Mouse (Mus musculus) liver, embryonic 13.5 days (tissue): ENCODE measurements at regions not wholly inside any gene's neighbourhood (a gene's known extent, or its start where the extent isn't known, plus 50 kb on each side); places are given as distances from the start of the nearest gene placed in this dataset.

Experiments used
- ATAC-seq: fragments of 200-750 bp; cut with Nextera tagmentation; 2 replicates; pipeline ENCODE4 v1.8.0; 2017; ENCODE audit warnings: low read depth, mild to moderate bottlenecking, moderate number of reproducible peaks, moderate library complexity
- DNase-seq: peaks from one replicate; pipeline ENCODE4 v3.0.0; 2022
- H3K27ac ChIP-seq: fragments of 300-500 bp; sonication (generic); 2 replicates; pipeline ENCODE4 v1.5.1; 2015; ENCODE audit warnings: moderate library complexity, mild to moderate bottlenecking, inconsistent platforms
- H3K27me3 ChIP-seq: fragments of 300-500 bp; sonication (generic); 2 replicates; pipeline ENCODE4 v1.6.1; 2015; ENCODE audit warnings: mild to moderate bottlenecking, inconsistent platforms
- H3K36me3 ChIP-seq: fragments of 300-500 bp; sonication (generic); 2 replicates; pipeline ENCODE4 v1.6.1; 2015; ENCODE audit warnings: mild to moderate bottlenecking, inconsistent platforms
- H3K4me1 ChIP-seq: fragments of 300-500 bp; sonication (generic); replicated peaks from 2 replicates; pipeline ENCODE4 v1.6.1; 2015; ENCODE audit warnings: inconsistent platforms
- H3K4me2 ChIP-seq: fragments of 300-500 bp; sonication (generic); 2 replicates; pipeline ENCODE4 v1.6.1; 2015; ENCODE audit warnings: inconsistent platforms, mild to moderate bottlenecking, moderate library complexity
- H3K4me3 ChIP-seq: fragments of 300-500 bp; sonication (generic); replicated peaks from 2 replicates; pipeline ENCODE4 v1.5.1; 2015; ENCODE audit warnings: mild to moderate bottlenecking, inconsistent platforms
- H3K9ac ChIP-seq: fragments of 300-500 bp; sonication (generic); 2 replicates; pipeline ENCODE4 v1.6.1; 2015; ENCODE audit warnings: mild to moderate bottlenecking, inconsistent platforms
- H3K9me3 ChIP-seq: fragments of 300-500 bp; sonication (generic); replicated peaks from 2 replicates; pipeline ENCODE4 v1.6.1; 2016; ENCODE audit warnings: inconsistent platforms
- WGBS: fragments of 180-500 bp; shearing (Covaris S2); methylation state at CpG from one replicate; pipeline ENCODE4 v1.1.7; 2015; ENCODE audit not compliant: insufficient replicate concordance; 5-methylcytosine and 5-hydroxymethylcytosine counted together

- ATAC-seq = no peak
These were observed 138.4 kb upstream of the Mdm1 start for GRCm38 (mm10) chr10:118003179-118003578.

GRCm38 (mm10) chr10:118003739-118004361 is 137.8 kb upstream of the Mdm1 start:
- WGBS = 61% methylated on average over 16 of the region's 16 CpGs
- no peak for DNase-seq

More at GRCm38 (mm10) chr10:118003179-118003578, 138.4 kb upstream of the Mdm1 start:
- Histone ChIP-seq H3K9me3 (no peaks in the 10 kb centered on the region), H3K4me2 (no peak overlapping the region), H3K4me3 (no peak overlapping the region), H3K36me3 (no peaks in the 10 kb centered on the region), H3K27me3 (no peaks in the 10 kb centered on the region), H3K9ac (no peak overlapping the region), H3K27ac (no peak overlapping the region), H3K4me1 (no peaks in the 10 kb centered on the region)
- 62% methylated on average over 10 of the region's 10 CpGs for WGBS
- no peak for DNase-seq

GRCm38 (mm10) chr10:118004362-118004958 is 137.2 kb upstream of the Mdm1 start:
- ATAC-seq (no peak), DNase-seq (no peak)
- WGBS = 44% methylated on average over 8 of the region's 8 CpGs
- Histone ChIP-seq H3K4me3 (no peak overlapping the region), H3K4me1 (no peaks in the 10 kb centered on the region), H3K4me2 (no peak overlapping the region), H3K36me3 (no peaks in the 10 kb centered on the region), H3K9me3 (peaks cover 6% of the 10 kb centered on the region; the same call in 1 of the 2 replicates), H3K27me3 (no peaks in the 10 kb centered on the region), H3K27ac (no peak overlapping the region), H3K9ac (no peak overlapping the region)

More at GRCm38 (mm10) chr10:118003739-118004361, 137.8 kb upstream of the Mdm1 start:
- Histone ChIP-seq H3K36me3 (no peaks in the 10 kb centered on the region), H3K4me1 (no peaks in the 10 kb centered on the region), H3K27me3 (no peaks in the 10 kb centered on the region), H3K4me2 (no peak overlapping the region), H3K9ac (no peak overlapping the region), H3K4me3 (no peak overlapping the region), H3K27ac (no peak overlapping the region), H3K9me3 (peaks cover 3% of the 10 kb centered on the region; the same call in 1 of the 2 replicates)
- no peak for ATAC-seq

GRCm38 (mm10) chr10:118006827-118007550 is 134.6 kb upstream of the Mdm1 start:
- no peaks in the 10 kb centered on the region for H3K4me1 ChIP-seq
- H3K4me3 ChIP-seq = no peak overlapping the region
- H3K27ac ChIP-seq = no peak overlapping the region
- H3K36me3 ChIP-seq = no peaks in the 10 kb centered on the region
- ATAC-seq (no peak), DNase-seq (no peak)
- H3K4me2 ChIP-seq = no peak overlapping the region
- WGBS = 32% methylated on average over 14 of the region's 14 CpGs
- H3K9ac ChIP-seq = no peak overlapping the region
- H3K9me3 ChIP-seq = peaks cover 10% of the 10 kb centered on the region; the same call in 1 of the 2 replicates
- no peaks in the 10 kb centered on the region for H3K27me3 ChIP-seq

GRCm38 (mm10) chr10:118007846-118008245 is 133.8 kb upstream of the Mdm1 start:
- no peak overlapping the region for H3K4me2 ChIP-seq
- H3K4me1 ChIP-seq = no peaks in the 10 kb centered on the region
- H3K9me3 ChIP-seq = peaks cover 10% of the 10 kb centered on the region; the same call in 1 of the 2 replicates
- no peaks in the 10 kb centered on the region for H3K36me3 ChIP-seq
- H3K27ac ChIP-seq = no peak overlapping the region
- DNase-seq (no peak), ATAC-seq (no peak)
- H3K27me3 ChIP-seq = no peaks in the 10 kb centered on the region
- H3K9ac ChIP-seq = no peak overlapping the region
- H3K4me3 ChIP-seq = no peak overlapping the region
- 68% methylated on average over 7 of the region's 7 CpGs for WGBS

GRCm38 (mm10) chr10:118011687-118012567 is 129.7 kb upstream of the Mdm1 start:
- H3K27ac ChIP-seq = no peak overlapping the region
- H3K27me3 ChIP-seq = no peaks in the 10 kb centered on the region
- ATAC-seq (no peak), DNase-seq (no peak)
- H3K4me3 ChIP-seq = no peak overlapping the region
- no peak overlapping the region for H3K4me2 ChIP-seq
- 54% methylated on average over 10 of the region's 10 CpGs for WGBS
- peaks cover 10% of the 10 kb centered on the region; the same call in 1 of the 2 replicates for H3K9me3 ChIP-seq
- no peaks in the 10 kb centered on the region for H3K4me1 ChIP-seq
- no peaks in the 10 kb centered on the region for H3K36me3 ChIP-seq
- H3K9ac ChIP-seq = no peak overlapping the region

GRCm38 (mm10) chr10:118028831-118029230 is 112.8 kb upstream of the Mdm1 start:
- DNase-seq (no peak), ATAC-seq (no peak)
- H3K4me2 ChIP-seq = no peak overlapping the region
- H3K9me3 ChIP-seq = no peaks in the 10 kb centered on the region
- H3K27ac ChIP-seq = no peak overlapping the region
- H3K4me1 ChIP-seq = no peaks in the 10 kb centered on the region
- no peak overlapping the region for H3K9ac ChIP-seq
- H3K36me3 ChIP-seq = no peaks in the 10 kb centered on the region
- 75% methylated on average over 9 of the region's 9 CpGs for WGBS
- H3K27me3 ChIP-seq = no peaks in the 10 kb centered on the region
- no peak overlapping the region for H3K4me3 ChIP-seq

- no peaks in the 10 kb centered on the region for H3K36me3 ChIP-seq
- no peak for DNase-seq
- H3K4me1 ChIP-seq = peaks cover 4% of the 10 kb centered on the region; the same call in 1 of the 2 replicates
- ATAC-seq = no peak
- no peak overlapping the region for H3K4me2 ChIP-seq
- H3K27me3 ChIP-seq = no peaks in the 10 kb centered on the region
- H3K4me3 ChIP-seq = no peak overlapping the region
- H3K9ac ChIP-seq = no peak overlapping the region
- H3K9me3 ChIP-seq = peaks cover 10% of the 10 kb centered on the region
- WGBS = 68% methylated on average over 17 of the region's 17 CpGs
- no peak overlapping the region for H3K27ac ChIP-seq
These were observed 107.2 kb upstream of the Mdm1 start for GRCm38 (mm10) chr10:118034401-118034800.

- no peak for DNase-seq
- WGBS = 82% methylated on average over 13 of the region's 13 CpGs
- no peak for ATAC-seq
- Histone ChIP-seq H3K9me3 (peaks cover 10% of the 10 kb centered on the region), H3K36me3 (no peaks in the 10 kb centered on the region), H3K9ac (no peak overlapping the region), H3K4me1 (peaks cover 4% of the 10 kb centered on the region; the same call in 1 of the 2 replicates), H3K27me3 (no peaks in the 10 kb centered on the region), H3K4me2 (no peak overlapping the region), H3K4me3 (no peak overlapping the region), H3K27ac (no peak overlapping the region)
These were observed 106.6 kb upstream of the Mdm1 start for GRCm38 (mm10) chr10:118035035-118035434.

GRCm38 (mm10) chr10:118038465-118038864 is 103.1 kb upstream of the Mdm1 start:
- peaks cover 4% of the 10 kb centered on the region; the same call in 1 of the 2 replicates for H3K4me1 ChIP-seq
- 81% methylated on average over 10 of the region's 10 CpGs for WGBS

GRCm38 (mm10) chr10:118039056-118039455 is 102.6 kb upstream of the Mdm1 start:
- Histone ChIP-seq H3K9ac (no peak overlapping the region), H3K27ac (no peak overlapping the region), H3K9me3 (peaks cover 10% of the 10 kb centered on the region), H3K27me3 (no peaks in the 10 kb centered on the region), H3K4me1 (peaks cover 4% of the 10 kb centered on the region; the same call in 1 of the 2 replicates), H3K36me3 (no peaks in the 10 kb centered on the region), H3K4me3 (no peak overlapping the region), H3K4me2 (no peak overlapping the region)
- ATAC-seq (no peak), DNase-seq (no peak)
- 65% methylated on average over 4 of the region's 4 CpGs for WGBS

More at GRCm38 (mm10) chr10:118038465-118038864, 103.1 kb upstream of the Mdm1 start:
- H3K4me3 ChIP-seq = no peak overlapping the region
- no peaks in the 10 kb centered on the region for H3K27me3 ChIP-seq
- no peak for ATAC-seq
- H3K9me3 ChIP-seq = peaks cover 10% of the 10 kb centered on the region
- DNase-seq = no peak
- H3K27ac ChIP-seq = no peak overlapping the region
- no peak overlapping the region for H3K9ac ChIP-seq
- no peaks in the 10 kb centered on the region for H3K36me3 ChIP-seq
- H3K4me2 ChIP-seq = no peak overlapping the region
